Mouse (Mus musculus) cerebellum, adult 9-11 months (tissue): Measurements from ENCODE around the gene Pum1.
"Not testable (repeated sequence)": the region's sequence is repeated elsewhere in the genome, so short reads cannot be mapped to it uniquely, and the experiment has no call there.

Experiments used
- DNase-seq: peaks from one replicate; pipeline ENCODE4 v3.0.0; 2022

The Pum1 gene

DNA sequence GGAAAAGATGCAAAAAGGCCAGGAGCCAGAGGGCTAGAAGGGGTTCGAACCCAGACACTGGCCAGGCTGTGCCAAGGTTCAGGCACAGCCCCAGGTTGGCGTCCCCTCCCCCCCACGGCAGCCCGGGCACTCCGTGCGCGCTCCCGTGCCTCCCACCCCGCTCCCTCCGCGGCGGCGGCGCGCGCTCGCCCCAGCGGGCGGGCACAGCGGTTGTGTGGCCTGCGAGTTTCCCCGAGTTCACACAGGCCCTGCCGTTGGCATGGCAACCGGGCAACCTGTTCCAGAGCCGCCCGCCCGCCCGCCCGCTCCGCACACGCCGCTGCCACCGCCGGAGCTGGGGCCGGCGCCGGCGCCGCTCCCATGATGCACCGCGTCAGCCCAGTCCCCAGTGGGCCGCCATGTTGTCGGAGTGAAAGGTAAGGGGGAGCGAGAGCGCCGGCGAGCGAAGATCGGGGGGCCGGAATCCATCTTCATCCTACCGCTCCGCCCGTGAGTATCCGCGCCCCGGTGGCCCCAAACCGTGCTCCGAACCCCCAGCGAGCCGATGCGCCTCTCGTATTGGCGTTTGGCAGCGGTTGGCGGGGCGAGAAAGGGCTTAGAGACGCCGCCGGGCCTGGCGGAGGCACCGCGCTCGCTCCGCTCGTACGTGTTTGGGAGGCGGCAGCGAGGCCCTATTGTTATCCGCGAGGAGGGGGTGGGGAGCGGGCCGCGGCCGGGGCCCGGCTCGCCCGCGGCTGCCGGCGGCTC is at the start of gene Pum1:
TSS of gene Pum1 (plus strand) at position 343 of the 747 bp plus-strand sequence.
- DNase-seq, result peak; percentile 90

GRCm38 (mm10) chr4:130629391-130629790 is 33.7 kb upstream of the Pum1 start:
- peak; percentile 20 for DNase-seq

DNA sequence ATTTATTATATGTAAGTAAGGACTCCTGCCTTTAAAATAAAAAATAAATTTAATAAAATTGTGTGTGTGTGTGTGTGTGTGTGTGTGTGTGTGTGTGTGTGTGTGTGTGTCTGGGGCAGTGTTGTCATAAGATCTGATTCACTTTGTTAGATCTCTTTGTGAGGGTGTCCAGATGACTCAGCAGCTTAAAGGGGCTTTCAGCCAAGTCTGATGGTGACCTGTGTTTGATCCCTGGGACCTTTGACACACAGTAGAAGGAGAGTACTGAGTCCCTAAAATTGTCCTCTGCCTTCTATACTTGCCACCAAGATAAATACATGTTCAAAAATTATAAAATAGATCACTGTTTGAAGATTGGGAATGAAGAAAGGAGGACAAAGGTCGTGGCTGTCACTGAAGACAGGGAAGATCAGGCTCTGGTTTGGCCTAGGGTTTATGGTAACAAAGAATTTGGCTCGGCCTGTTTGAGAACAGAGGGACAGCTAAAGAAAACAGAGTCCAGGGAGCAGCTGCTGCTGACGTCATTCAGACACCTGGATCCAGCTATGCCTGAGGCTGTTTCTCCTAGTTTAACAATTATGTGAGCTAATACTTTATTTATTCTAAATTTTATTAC is 32.8 kb upstream of the Pum1 start:
- no peak for DNase-seq

DNA sequence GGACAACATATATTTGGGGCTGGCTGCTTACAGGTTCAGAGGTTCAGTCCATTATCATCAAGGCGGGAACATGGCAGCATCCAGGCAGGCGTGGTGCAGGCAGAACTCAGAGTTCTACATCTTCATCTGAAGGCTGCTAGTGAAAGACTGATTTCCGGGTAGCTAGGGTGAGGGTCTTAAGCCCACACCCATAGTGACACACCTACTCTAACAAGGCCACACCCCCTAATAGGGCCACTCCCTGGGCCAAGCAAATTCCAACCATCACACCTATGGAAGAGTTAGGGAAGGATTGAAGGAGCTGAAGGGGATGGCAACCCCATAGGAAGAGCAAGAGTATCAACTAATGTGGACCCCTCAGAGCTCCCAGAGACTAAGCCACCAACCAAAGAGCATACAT is 28.0 kb upstream of the Pum1 start:
- not testable (repeated sequence) for DNase-seq

- DNase-seq, result no peak
These were observed 26.4 kb upstream of the Pum1 start for GRCm38 (mm10) chr4:130636761-130637160.

DNA sequence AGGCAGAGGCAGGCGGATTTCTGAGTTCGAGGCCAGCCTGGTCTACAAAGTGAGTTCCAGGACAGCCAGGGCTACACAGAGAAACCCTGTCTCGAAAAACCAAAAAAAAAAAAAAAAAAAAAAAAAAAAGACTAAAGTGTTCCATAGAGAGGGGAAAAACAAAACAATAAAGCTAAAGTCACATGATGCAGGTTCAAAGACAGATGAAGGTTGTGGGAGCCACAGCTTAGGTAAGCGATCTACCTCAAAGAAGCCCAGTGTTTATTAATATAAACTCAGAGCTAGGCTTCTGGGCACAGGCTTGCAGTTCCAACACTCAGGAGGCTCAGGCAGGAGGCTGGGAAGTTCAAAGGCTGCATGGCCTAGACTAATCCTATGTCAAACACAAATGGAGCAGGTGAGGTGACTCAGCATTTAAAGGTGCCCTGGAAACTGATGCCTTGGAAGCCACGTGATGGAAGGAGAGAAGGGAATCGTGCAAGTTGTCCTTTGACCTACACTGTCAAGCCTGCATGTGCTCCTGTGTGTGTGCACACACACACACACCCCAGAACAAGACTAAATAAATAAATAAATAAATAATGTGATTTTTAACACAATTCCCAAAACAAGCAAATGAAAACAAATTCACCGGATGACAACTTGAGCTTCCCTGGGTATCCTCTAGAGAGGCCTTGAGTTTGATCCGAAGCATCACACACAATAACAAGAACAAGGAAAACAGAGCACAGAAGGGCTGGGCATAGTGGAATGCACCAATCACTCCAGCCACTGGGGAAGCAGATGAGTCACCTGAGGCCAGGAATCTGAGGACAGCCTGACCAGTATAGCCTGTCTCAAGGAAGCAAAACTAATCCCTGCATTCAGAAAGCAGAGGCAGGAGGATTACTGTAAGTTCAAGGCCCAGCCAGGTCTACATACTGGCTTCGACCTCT is 25.4 kb upstream of the Pum1 start:
- DNase-seq, result no peak

DNA sequence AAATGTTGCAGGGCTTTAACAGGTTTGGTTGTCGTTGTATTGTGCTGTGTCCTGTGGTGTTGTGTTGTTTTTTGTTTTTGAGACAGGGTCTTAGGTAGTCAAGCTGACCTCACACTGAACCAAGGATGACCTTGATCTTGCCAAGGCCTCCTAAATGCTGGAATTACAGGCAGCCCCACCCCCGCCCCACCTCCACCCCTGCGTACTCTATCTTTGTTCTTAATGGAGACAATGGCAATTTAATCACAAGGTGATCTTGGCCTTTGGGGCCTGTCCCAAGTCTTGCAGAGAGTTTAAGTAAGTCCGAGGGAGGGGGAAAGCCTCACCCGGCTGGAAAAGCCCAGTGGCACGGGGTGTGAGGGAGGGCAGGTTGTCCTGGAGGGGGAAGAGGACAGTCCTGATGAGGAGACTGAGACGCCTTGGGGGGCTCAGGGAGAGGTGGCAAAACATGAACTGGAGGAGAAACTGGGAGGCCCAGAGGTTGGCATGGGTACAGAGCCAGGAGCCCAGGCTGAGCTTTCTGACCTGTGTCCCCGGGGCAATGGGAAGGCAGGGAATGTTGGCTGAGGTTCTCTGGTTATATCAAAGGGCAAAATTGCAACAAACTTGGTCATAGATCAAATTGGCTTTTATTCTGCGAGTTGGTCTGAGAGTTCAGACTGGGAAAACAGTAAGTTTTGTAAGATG is 22.9 kb upstream of the Pum1 start:
- no peak for DNase-seq

DNA sequence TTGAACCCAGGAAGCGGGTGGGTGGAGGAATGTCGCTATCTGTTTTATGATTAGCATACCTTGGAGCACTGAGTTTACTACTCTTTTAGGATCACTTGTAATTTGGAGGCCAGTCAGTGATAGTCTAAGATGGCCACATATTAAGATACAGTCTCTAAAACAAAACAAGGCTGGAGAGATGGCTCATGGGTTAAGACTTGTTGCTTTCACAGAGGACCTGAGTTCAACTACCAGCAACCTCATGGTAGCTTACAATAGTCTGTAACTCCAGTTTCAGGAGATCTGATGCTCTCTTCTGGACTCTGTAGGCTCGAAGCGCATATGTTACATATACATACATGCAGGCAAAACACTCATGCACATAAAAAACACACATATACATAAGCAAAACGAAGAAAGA is 20.7 kb upstream of the Pum1 start:
- DNase-seq, result no peak

DNA sequence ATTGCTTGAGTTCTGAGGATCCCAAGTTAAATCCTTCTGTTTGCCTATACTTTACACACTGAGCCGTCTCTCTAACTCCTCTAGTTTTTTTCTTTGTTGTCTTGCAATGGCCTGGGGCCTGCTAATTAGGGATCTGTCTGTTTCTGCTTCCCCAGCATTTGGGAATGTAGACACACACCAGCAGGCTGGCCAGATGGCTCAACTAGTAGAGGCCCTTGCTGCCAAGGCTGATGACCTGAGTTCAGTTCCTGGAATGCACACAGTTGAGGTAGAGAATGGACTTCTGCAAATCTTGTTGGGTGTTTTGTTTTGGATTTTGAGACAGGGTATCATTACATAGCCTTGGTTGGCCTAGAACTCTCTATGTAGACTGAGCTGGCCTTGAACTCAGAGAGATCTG is 17.7 kb upstream of the Pum1 start:
- peak; percentile 55 for DNase-seq

GRCm38 (mm10) chr4:130651286-130651685 is 11.8 kb upstream of the Pum1 start:
- no peak for DNase-seq

- no peak for DNase-seq
These were observed 10.6 kb upstream of the Pum1 start for GRCm38 (mm10) chr4:130652546-130652945.

DNA sequence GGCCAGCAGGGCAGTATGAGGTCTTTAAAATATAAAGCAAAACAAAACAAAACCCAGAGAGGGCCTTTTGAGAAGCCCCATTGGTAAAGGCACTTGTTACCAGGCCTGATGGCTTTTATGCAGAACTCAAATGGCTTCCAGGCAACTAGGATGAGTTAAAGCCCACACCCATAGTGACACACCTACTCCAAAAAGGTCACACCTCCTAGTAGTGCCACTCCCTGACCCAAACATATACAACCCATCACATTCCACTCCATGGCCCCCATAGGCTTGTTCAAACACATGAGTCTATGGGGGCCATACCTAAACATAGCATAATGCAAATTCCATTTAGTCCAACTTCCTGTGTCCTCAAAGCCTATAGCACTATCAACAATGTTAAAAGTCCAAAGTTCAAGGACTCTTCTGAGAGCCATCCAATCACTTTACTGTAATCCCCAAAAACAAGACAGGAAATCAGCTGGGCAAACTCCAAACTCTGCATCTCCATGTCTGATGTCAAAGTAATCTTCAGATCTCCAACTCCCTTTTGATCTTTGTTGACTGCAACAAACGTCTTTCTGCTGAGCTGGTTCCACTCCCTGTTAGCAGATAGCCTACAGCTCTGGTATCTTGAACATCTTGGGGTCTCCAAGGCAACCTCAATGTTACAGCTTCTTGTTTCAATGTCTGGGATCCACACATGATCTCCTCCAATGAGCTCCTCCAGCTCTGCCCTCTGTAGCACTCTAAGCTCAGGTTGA is 5.1 kb upstream of the Pum1 start:
- DNase-seq, result no peak

GRCm38 (mm10) chr4:130659470-130659869 is 3.7 kb upstream of the Pum1 start:
- no peak for DNase-seq

DNA sequence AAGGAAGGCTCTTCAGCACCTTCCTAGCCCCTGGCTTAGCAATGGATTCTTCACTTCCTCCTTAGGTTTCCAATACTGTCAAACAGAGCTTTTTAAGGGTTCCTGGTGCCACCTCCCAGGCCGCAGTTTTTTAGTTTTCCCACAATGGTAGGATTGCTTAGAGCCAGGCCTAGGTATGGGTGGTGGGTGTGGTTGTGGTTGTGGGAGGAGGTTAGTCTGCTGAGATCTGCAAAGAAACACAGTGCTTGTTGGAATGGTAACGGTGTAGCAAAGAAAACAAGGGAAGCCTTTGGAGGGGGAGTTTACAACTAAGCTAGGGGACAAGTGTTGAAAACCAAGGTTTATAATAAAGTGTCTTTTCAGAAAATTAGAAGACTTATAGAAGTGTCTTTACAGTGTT is 3.0 kb upstream of the Pum1 start:
- DNase-seq, result no peak

- DNase-seq, result no peak
These were observed 2.0 kb upstream of the Pum1 start for GRCm38 (mm10) chr4:130661151-130661550.

DNA sequence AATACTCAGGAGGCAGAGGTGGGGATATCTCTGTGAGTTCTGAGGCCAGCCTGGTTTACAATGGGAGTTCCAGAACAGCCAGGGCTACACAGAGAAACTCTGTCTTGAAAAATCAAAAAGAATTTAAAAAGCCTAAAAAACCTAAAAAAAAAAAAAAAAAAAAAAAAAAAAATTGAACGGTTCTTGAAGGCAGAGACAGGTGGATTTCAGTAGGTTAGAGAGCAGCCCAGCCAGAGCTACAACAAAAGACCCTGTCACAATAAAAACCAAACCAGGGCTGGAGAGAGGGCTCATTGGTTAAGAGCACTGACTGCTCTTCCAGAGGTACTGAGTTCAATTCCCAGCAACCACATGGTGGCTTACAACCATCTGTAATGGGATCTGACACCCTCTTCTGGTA is 816 bp upstream of the Pum1 start:
- DNase-seq, result peak; percentile 15

DNA sequence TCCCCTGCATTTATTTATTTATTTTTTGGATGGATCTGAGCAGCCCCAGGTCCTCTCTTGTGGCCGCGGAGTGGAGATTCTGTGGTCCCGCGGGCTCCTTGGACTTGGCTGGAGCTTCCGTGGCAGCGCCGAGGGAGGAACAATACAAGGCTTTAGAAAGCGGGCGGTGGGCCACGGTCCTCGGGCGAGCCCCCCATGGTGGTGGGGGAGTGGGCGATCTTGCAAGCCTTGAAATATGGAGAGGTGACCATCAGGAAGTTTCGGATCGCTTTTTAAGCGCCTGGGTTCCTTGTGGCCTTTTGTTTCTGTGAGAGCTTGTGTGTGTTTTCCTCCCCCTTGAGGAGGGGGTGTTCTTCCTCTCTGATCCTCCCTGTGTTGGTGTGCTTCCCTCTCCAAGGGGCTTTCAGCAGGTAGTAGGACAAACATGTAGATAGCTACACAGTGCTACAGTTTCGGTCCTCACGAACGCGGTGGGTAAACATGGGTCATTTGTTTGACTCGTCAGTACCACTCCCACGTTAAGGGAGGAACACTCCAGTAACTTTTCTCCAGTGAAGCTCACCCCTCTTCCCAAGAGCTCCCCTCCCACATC is 785 bp downstream of the Pum1 start:
- peak; percentile 66 for DNase-seq

- DNase-seq, result no peak
These were observed 1.4 kb downstream of the Pum1 start for GRCm38 (mm10) chr4:130664414-130665029.

- DNase-seq, result no peak
These were observed 2.1 kb downstream of the Pum1 start for GRCm38 (mm10) chr4:130665176-130665575.

- no peak for DNase-seq
These were observed 4.6 kb downstream of the Pum1 start for GRCm38 (mm10) chr4:130667686-130668085.

DNA sequence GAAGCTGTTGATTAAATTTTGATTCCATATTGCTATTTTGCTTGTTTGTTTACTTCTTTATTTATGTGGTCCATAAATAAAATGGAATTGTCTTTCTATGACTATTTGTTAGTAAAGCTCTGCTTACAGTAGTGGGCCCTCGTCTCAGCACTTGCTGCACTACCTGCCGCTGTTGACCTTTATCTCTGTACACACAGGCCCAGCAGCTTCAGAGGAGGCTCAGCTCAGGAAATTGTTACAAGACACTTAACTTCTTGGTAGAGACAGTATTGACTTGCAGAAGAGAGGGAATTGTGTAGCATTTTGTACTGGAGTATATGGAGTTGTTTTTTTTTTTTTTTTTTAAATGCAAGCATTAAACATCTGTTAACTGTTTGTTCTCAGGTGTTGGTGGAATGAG is 5.4 kb downstream of the Pum1 start:
- no peak for DNase-seq
